Mouse (Mus musculus) liver, adult 2 months (tissue): ENCODE results near the gene Ube2c.

Experiments
- CTCF ChIP-seq: fragments of 200-500 bp; IDR thresholded peaks from 2 replicates; pipeline ENCODE4 v1.5.1; 2011; ENCODE audit warnings: low read depth, low read length, control low read depth
- POLR2A ChIP-seq: fragments of 200-500 bp; IDR thresholded peaks from 2 replicates; pipeline ENCODE4 v1.6.1; 2011; ENCODE audit warnings: low read length, control low read depth; ENCODE audit not compliant: insufficient read depth; ENCODE audit errors: extremely low read depth

GRCm38 (mm10) chr2:164821060-164821459, 51.4 kb downstream of the Ube2c start:
- TF ChIP-seq CTCF (no peak), POLR2A (no peak)
